Mouse (Mus musculus) embryonic facial prominence, embryonic 14.5 days (tissue): Measurements from ENCODE around the gene Bcat1. TPM values are rescaled to one million over a fixed set of nuclear protein-coding genes. Genes with fewer than 3 reads are reported as not detected.

ENCODE experiments used
- ATAC-seq: fragments of 200-750 bp; cut with Nextera tagmentation; 2 replicates; pipeline ENCODE4 v1.8.0; 2017; ENCODE audit warnings: low read depth, moderate number of reproducible peaks, moderate TSS enrichment
- DNase-seq: peaks from one replicate; pipeline ENCODE4 v3.0.0-alpha.2; 2015; ENCODE audit warnings: low spot score
- H3K27ac ChIP-seq: fragments of 300-500 bp; sonication (generic); replicated peaks from 2 replicates; pipeline ENCODE4 v1.5.1; 2014; ENCODE audit warnings: low read depth, mild to moderate bottlenecking, low read length, moderate library complexity
- H3K27me3 ChIP-seq: fragments of 300-500 bp; sonication (generic); replicated peaks from 2 replicates; pipeline ENCODE4 v1.6.1; 2014; ENCODE audit warnings: low read length; ENCODE audit not compliant: control insufficient read depth, insufficient read depth
- H3K36me3 ChIP-seq: fragments of 300-500 bp; sonication (generic); 2 replicates; pipeline ENCODE4 v1.6.1; 2014; ENCODE audit warnings: low read length, mixed read lengths; ENCODE audit not compliant: control insufficient read depth, insufficient read depth
- H3K4me1 ChIP-seq: fragments of 300-500 bp; sonication (generic); 2 replicates; pipeline ENCODE4 v1.6.1; 2014; ENCODE audit warnings: antibody characterized with exemption, low read length; ENCODE audit not compliant: control insufficient read depth, insufficient read depth
- H3K4me2 ChIP-seq: fragments of 300-500 bp; sonication (generic); 2 replicates; pipeline ENCODE4 v1.6.1; 2014; ENCODE audit warnings: low read depth, mild to moderate bottlenecking, low read length, moderate library complexity, mixed read lengths
- H3K4me3 ChIP-seq: fragments of 300-500 bp; sonication (generic); 2 replicates; pipeline ENCODE4 v1.5.1; 2014; ENCODE audit warnings: low read depth, mild to moderate bottlenecking, low read length
- H3K9ac ChIP-seq: fragments of 300-500 bp; sonication (generic); 2 replicates; pipeline ENCODE4 v1.6.1; 2014; ENCODE audit warnings: low read depth, mild to moderate bottlenecking, low read length, moderate library complexity, mixed read lengths
- H3K9me3 ChIP-seq: fragments of 300-500 bp; sonication (generic); 2 replicates; pipeline ENCODE4 v1.6.1; 2016; ENCODE audit warnings: low read length; ENCODE audit not compliant: control insufficient read depth
- WGBS: fragments of 180-500 bp; shearing (Covaris S2); extraction: QIAGEN DNeasy Blood & Tissue Kit; methylation state at CpG from one replicate; pipeline ENCODE4 v1.1.7; 2014; 5-methylcytosine and 5-hydroxymethylcytosine counted together
- polyA plus RNA-seq: library from polyadenylated mRNA; unstranded; fragments of >200 nt; fragmentation: Nextera tagmentation; extraction: Ambion mirVana; gene quantifications from 2 replicates; pipeline ENCODE4 v1.2.1, GENCODE M21; 2014

The Bcat1 gene
- polyA plus RNA-seq, 1 experiment from 2014 or later, result 34.7 TPM

DNA sequence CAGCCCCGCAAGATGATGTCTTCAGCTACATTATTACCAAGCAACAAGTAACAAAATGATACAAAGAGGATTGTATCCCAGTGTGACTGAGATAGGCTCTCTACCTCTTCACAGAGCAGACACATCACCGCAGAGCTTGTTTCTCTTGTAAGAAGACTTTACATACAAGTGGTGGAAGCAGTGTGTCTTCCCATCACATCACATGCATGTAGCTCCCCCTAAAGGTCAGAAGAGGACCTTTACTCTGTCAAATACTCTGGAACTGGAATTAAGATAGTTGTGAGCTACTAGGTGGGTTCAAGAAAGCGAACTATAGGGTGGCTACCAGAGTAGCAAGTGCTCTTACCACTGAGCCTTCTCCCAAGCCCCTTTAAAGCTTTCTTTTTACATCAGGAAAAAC lies 78.8 kb downstream of the Bcat1 start:
- no peak overlapping the region for H3K4me3 ChIP-seq
- ATAC-seq (no peak), DNase-seq (no peak)
- 86% methylated on average over 3 of the region's 3 CpGs for WGBS
- H3K27me3 ChIP-seq, result no peaks in the 10 kb centered on the region
- no peaks in the 10 kb centered on the region for H3K36me3 ChIP-seq
- H3K4me2 ChIP-seq, result no peak overlapping the region
- no peaks in the 10 kb centered on the region for H3K9me3 ChIP-seq
- H3K9ac ChIP-seq, result no peak overlapping the region
- H3K27ac ChIP-seq, result no peak overlapping the region
- H3K4me1 ChIP-seq, result no peaks in the 10 kb centered on the region

DNA sequence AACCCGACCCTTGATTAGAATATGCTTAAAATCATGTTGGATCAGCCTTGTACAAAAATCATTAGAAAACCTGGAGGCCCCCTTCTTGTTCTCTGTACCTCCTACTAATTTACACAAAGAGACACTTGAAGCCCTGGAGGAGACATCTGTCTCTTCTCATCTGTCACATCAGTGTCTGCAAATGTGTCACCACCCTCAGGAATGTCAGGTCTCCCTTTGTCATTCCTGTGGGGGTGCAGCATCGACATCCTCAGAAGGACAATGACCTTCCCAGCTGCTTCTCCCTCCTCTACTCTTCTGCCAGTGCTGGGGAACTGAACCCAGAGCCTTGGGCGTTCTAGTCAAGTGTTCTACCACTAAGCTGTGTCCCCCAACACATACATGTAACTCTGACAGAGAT lies 83.9 kb downstream of the Bcat1 start:
- ATAC-seq, result no peak
- no peaks in the 10 kb centered on the region for H3K4me1 ChIP-seq
- 48% methylated on average over 3 of the region's 3 CpGs for WGBS
- H3K9me3 ChIP-seq, result no peaks in the 10 kb centered on the region
- H3K4me2 ChIP-seq, result no peak overlapping the region
- no peak for DNase-seq
- H3K4me3 ChIP-seq, result no peak overlapping the region
- no peak overlapping the region for H3K9ac ChIP-seq
- H3K36me3 ChIP-seq, result no peaks in the 10 kb centered on the region
- no peaks in the 10 kb centered on the region for H3K27me3 ChIP-seq
- no peak overlapping the region for H3K27ac ChIP-seq

GRCm38 (mm10) chr6:144989193-144989592 lies 86.8 kb downstream of the Bcat1 start:
- no peaks in the 10 kb centered on the region for H3K27me3 ChIP-seq
- no peaks in the 10 kb centered on the region for H3K9me3 ChIP-seq
- no peaks in the 10 kb centered on the region for H3K4me1 ChIP-seq
- ATAC-seq (no peak), DNase-seq (no peak)
- H3K9ac ChIP-seq, result no peak overlapping the region
- H3K4me2 ChIP-seq, result no peak overlapping the region
- no peaks in the 10 kb centered on the region for H3K36me3 ChIP-seq
- 88% methylated on average over 4 of the region's 4 CpGs for WGBS
- no peak overlapping the region for H3K4me3 ChIP-seq
- no peak overlapping the region for H3K27ac ChIP-seq

GRCm38 (mm10) chr6:144987676-144988075 lies 88.3 kb downstream of the Bcat1 start:
- ATAC-seq (no peak), DNase-seq (no peak)
- WGBS, result 78% methylated on average over 6 of the region's 6 CpGs

DNA sequence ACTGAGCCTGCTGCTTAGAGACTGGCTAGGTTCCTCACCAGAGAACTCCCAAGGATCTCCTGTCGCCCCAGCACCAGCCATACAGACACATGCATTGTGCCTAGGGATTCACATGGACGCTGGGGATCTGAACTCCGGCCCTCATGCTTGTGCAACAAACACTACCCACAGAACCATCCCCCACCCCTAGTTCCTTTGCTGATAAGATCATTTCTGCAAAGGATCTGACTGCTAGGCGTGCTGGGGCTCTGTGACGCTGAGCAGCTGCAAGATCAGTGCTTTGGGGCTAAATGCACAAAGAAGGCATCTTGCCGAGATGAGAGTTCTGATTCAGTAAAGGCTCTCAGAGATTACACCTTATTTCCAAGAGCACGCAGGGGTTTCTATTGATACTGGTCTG lies 88.8 kb downstream of the Bcat1 start:
- ATAC-seq, result no peak
- 68% methylated on average over 7 of the region's 7 CpGs for WGBS
- H3K27ac ChIP-seq, result no peak overlapping the region

More at GRCm38 (mm10) chr6:144987676-144988075, 88.3 kb downstream of the Bcat1 start:
- H3K27me3 ChIP-seq, result no peaks in the 10 kb centered on the region
- H3K4me1 ChIP-seq, result no peaks in the 10 kb centered on the region
- H3K4me2 ChIP-seq, result no peak overlapping the region
- H3K27ac ChIP-seq, result no peak overlapping the region
- H3K9ac ChIP-seq, result no peak overlapping the region
- H3K9me3 ChIP-seq, result no peaks in the 10 kb centered on the region
- H3K36me3 ChIP-seq, result no peaks in the 10 kb centered on the region
- no peak overlapping the region for H3K4me3 ChIP-seq

DNA sequence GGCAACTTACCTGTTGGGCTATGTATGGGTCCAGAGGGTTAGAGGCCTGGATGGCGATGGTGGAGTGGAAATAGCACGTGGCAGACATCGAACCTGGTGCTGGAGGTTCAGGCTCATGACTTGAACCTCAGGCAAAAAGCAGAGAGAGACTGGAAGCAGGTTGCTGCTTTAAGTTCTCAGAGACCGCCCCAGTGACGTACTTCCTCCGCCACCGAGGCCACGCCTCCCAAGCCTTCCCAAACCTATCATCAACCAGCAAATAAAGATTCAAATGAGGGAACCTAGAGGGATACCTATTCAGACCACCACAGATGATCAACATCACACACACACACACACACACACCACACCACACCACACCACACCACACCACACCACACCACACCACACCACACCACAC lies 91.8 kb downstream of the Bcat1 start:
- H3K9me3 ChIP-seq, result no peaks in the 10 kb centered on the region
- H3K4me3 ChIP-seq, result no peak overlapping the region
- H3K4me2 ChIP-seq, result no peak overlapping the region
- WGBS, result 99% methylated on average over 8 of the region's 8 CpGs
- no peak overlapping the region for H3K27ac ChIP-seq
- H3K36me3 ChIP-seq, result no peaks in the 10 kb centered on the region
- H3K9ac ChIP-seq, result no peak overlapping the region
- ATAC-seq (no peak), DNase-seq (no peak)
- H3K4me1 ChIP-seq, result no peaks in the 10 kb centered on the region
- H3K27me3 ChIP-seq, result no peaks in the 10 kb centered on the region

More for the DNA sequence above, 88.8 kb downstream of the Bcat1 start:
- H3K9ac ChIP-seq, result no peak overlapping the region
- H3K27me3 ChIP-seq, result no peaks in the 10 kb centered on the region
- no peaks in the 10 kb centered on the region for H3K4me1 ChIP-seq
- no peak overlapping the region for H3K4me2 ChIP-seq
- no peak for DNase-seq
- H3K4me3 ChIP-seq, result no peak overlapping the region
- H3K36me3 ChIP-seq, result no peaks in the 10 kb centered on the region
- H3K9me3 ChIP-seq, result no peaks in the 10 kb centered on the region

DNA sequence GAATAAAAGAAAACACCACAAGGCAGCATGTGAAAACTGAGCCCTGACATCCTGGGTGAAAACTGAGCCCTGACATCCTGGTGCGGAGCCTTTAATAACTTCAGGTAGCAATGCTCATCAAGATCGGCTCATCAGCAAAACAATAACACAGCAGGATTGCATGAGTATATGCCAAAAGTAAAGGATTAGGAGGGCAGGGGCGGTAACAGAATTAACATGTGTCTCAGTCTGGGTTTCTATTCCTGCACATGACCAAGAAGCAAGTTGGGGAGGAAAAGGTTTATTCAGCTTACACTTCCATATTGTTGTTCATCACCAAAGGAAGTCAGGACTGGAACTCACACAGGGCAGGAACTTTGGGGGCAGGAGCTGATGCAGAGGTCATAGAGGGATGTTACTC lies 93.9 kb downstream of the Bcat1 start:
- Histone ChIP-seq H3K4me3 (no peak overlapping the region), H3K4me1 (no peaks in the 10 kb centered on the region), H3K9ac (no peak overlapping the region), H3K4me2 (no peak overlapping the region), H3K36me3 (no peaks in the 10 kb centered on the region), H3K27ac (no peak overlapping the region), H3K27me3 (no peaks in the 10 kb centered on the region), H3K9me3 (no peaks in the 10 kb centered on the region)
- WGBS, result 82% methylated on average over 3 of the region's 3 CpGs
- DNase-seq, result no peak
- ATAC-seq, result no peak

DNA sequence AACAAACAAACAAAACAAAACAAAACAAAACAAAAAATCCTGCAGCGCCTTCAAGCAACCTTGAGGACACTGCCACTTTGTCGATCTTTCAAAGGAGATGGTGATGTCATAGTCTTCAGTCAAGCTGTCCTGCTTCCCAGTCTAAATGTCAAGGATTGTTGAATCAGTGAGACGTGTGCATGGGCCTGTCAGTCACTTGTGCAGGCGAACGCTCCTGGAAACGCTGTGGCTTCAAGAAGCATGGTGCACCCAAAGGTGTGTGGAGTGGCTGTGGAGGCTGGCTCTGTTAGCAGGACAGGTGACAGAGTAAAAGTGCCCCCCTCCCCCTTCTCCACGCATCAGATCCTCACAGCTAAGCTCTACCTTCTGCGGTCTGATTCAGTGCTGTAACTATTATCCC lies 103.6 kb downstream of the Bcat1 start:
- H3K27ac ChIP-seq, result no peak overlapping the region
- H3K9me3 ChIP-seq, result no peaks in the 10 kb centered on the region
- ATAC-seq (no peak), DNase-seq (no peak)
- H3K36me3 ChIP-seq, result no peaks in the 10 kb centered on the region
- no peaks in the 10 kb centered on the region for H3K27me3 ChIP-seq
- 79% methylated on average over 8 of the region's 8 CpGs for WGBS
- no peak overlapping the region for H3K9ac ChIP-seq
- no peak overlapping the region for H3K4me2 ChIP-seq
- H3K4me3 ChIP-seq, result no peak overlapping the region
- H3K4me1 ChIP-seq, result no peaks in the 10 kb centered on the region

DNA sequence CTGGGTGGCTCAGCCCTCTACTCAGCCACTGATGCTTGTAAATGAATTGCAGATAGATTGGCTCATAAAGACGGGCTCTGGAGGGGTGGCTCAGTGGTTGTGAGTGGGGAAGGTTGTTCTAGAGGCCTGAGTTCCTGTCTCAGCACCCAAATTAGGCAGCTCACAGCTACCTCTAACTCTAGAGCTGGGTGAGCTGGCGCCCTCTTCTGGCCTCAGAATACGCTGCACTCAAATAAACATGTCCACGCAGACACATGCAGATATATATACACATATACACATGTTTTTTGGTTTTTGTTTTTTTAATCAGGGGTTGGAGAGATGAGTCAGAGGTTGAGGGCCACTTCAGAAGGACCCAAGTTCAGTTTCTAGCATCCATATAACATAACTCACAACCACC lies 105.1 kb downstream of the Bcat1 start:
- H3K36me3 ChIP-seq, result no peaks in the 10 kb centered on the region
- no peaks in the 10 kb centered on the region for H3K4me1 ChIP-seq
- 81% methylated on average over 4 of the region's 4 CpGs for WGBS
- no peak overlapping the region for H3K9ac ChIP-seq
- H3K9me3 ChIP-seq, result no peaks in the 10 kb centered on the region
- no peak overlapping the region for H3K4me2 ChIP-seq
- H3K4me3 ChIP-seq, result no peak overlapping the region
- H3K27me3 ChIP-seq, result no peaks in the 10 kb centered on the region
- DNase-seq, result no peak
- H3K27ac ChIP-seq, result no peak overlapping the region
- no peak for ATAC-seq
